Mouse (Mus musculus) MEL (cell line): ENCODE data around the gene Usp5. TPM values are rescaled to one million over a fixed set of nuclear protein-coding genes. Genes with fewer than 3 reads are reported as not detected.
A peak's percentile ranks its signal among the peaks of the same experiment; 100 is the strongest.

Experiments used
- DNase-seq: peaks from one replicate; pipeline ENCODE4 v3.0.0; 2011; ENCODE audit warnings: low read depth, low spot score
- H3K27ac ChIP-seq: 2 replicates; pipeline ENCODE4 v1.5.1; 2012; ENCODE audit warnings: low read depth, mild to moderate bottlenecking, control low read depth, low read length, moderate library complexity; ENCODE audit not compliant: control insufficient read depth
- H3K27me3 ChIP-seq, 2 experiments: fragments of 150-350 bp in 1 of 2; sonication (generic) in 1 of 2; 2 replicates each; pipeline ENCODE4 v1.6.1; 2012; ENCODE audit warnings: low read length in 2 of 2, mild to moderate bottlenecking in 2 of 2, improper control_type of control experiment in 1 of 2, moderate library complexity in 1 of 2; ENCODE audit not compliant: insufficient read depth in 2 of 2, control insufficient read depth in 1 of 2
- H3K36me3 ChIP-seq, 2 experiments: 2 replicates each; pipeline ENCODE4 v1.6.1; 2012 to 2014; ENCODE audit warnings: low read length in 2 of 2, improper control_type of control experiment in 1 of 2, inconsistent platforms in 1 of 2, mild to moderate bottlenecking in 1 of 2; ENCODE audit not compliant: insufficient read depth in 2 of 2, control insufficient read depth in 1 of 2
- H3K4me1 ChIP-seq, 2 experiments: fragments of 150-350 bp in 1 of 2; sonication (generic) in 1 of 2; 2 replicates each; pipeline ENCODE4 v1.6.1; 2012; ENCODE audit warnings: low read length in 2 of 2, improper control_type of control experiment in 1 of 2, mild to moderate bottlenecking in 1 of 2; ENCODE audit not compliant: insufficient read depth in 2 of 2, control insufficient read depth in 1 of 2
- H3K4me3 ChIP-seq, 2 experiments: fragments of 150-350 bp in 1 of 2; sonication (generic) in 1 of 2; 2 replicates each; pipeline ENCODE4 v1.5.1; 2012; ENCODE audit warnings: low read depth in 2 of 2, low read length in 2 of 2, mild to moderate bottlenecking in 2 of 2, moderate library complexity in 2 of 2, control low read depth in 1 of 2, improper control_type of control experiment in 1 of 2; ENCODE audit not compliant: control insufficient read depth in 1 of 2, insufficient read depth in 1 of 2
- H3K79me2 ChIP-seq: 2 replicates; pipeline ENCODE4 v1.6.1; 2012; ENCODE audit warnings: mild to moderate bottlenecking, low read length, moderate library complexity; ENCODE audit not compliant: control insufficient read depth, poor library complexity, insufficient read depth
- H3K9ac ChIP-seq: 2 replicates; pipeline ENCODE4 v1.6.1; 2012; ENCODE audit warnings: low read depth, mild to moderate bottlenecking, control low read depth, low read length, moderate library complexity; ENCODE audit not compliant: control insufficient read depth, poor library complexity, severe bottlenecking
- H3K9me3 ChIP-seq: fragments of 150-350 bp; sonication (generic); replicated peaks from 2 replicates; pipeline ENCODE4 v1.6.1; 2012; ENCODE audit warnings: mild to moderate bottlenecking, low read length, improper control_type of control experiment, moderate library complexity; ENCODE audit not compliant: insufficient read depth
- BHLHE40 ChIP-seq: IDR thresholded peaks from 2 replicates; pipeline ENCODE4 v1.6.1; 2012; ENCODE audit warnings: low read depth, mild to moderate bottlenecking, inconsistent platforms, low read length, improper control_type of control experiment, borderline replicate concordance
- CHD1 ChIP-seq: IDR thresholded peaks from 2 replicates; pipeline ENCODE4 v1.6.1; 2012; ENCODE audit warnings: low read depth, mild to moderate bottlenecking, inconsistent platforms, low read length, improper control_type of control experiment
- CTCF ChIP-seq, 3 experiments: IDR thresholded peaks in 2 of 3; conservative IDR thresholded peaks in 1 of 3; 2 replicates each; pipeline ENCODE4 v1.5.1; 2011 to 2012; ENCODE audit warnings: low read length in 3 of 3, low read depth in 2 of 3, mild to moderate bottlenecking in 2 of 3, improper control_type of control experiment in 1 of 3, inconsistent platforms in 1 of 3, mixed read lengths in 1 of 3, moderate library complexity in 1 of 3; ENCODE audit not compliant: control insufficient read depth in 1 of 3, insufficient read depth in 1 of 3, poor library complexity in 1 of 3, severe bottlenecking in 1 of 3
- GATA1 ChIP-seq: IDR thresholded peaks from 2 replicates; pipeline ENCODE4 v1.6.1; 2011; ENCODE audit warnings: low read depth, low read length, improper control_type of control experiment
- HCFC1 ChIP-seq: IDR thresholded peaks from 2 replicates; pipeline ENCODE4 v1.6.1; 2012; ENCODE audit warnings: low read depth, mild to moderate bottlenecking, inconsistent platforms, low read length, improper control_type of control experiment, moderate library complexity
- MYB ChIP-seq: IDR thresholded peaks from 2 replicates; pipeline ENCODE4 v1.6.1; 2011; ENCODE audit warnings: mild to moderate bottlenecking, low read depth, low read length, improper control_type of control experiment
- POLR2AphosphoS5 ChIP-seq: IDR thresholded peaks from 2 replicates; pipeline ENCODE4 v1.6.1; 2012; ENCODE audit warnings: low read depth, borderline replicate concordance, mild to moderate bottlenecking, inconsistent platforms, low read length, moderate library complexity, mixed read lengths
- RAD21 ChIP-seq: IDR thresholded peaks from 2 replicates; pipeline ENCODE4 v1.6.1; 2011; ENCODE audit warnings: mild to moderate bottlenecking, low read depth, low read length, improper control_type of control experiment
- SMC3 ChIP-seq: IDR thresholded peaks from 2 replicates; pipeline ENCODE4 v1.6.1; 2011; ENCODE audit warnings: low read depth, low read length, improper control_type of control experiment
- TCF12 ChIP-seq: IDR thresholded peaks from 2 replicates; pipeline ENCODE4 v1.6.1; 2014; ENCODE audit warnings: low read depth, mild to moderate bottlenecking, inconsistent platforms, low read length, improper control_type of control experiment, moderate library complexity
- ZC3H11A ChIP-seq: IDR thresholded peaks from 2 replicates; pipeline ENCODE4 v1.6.1; 2012; ENCODE audit warnings: low read depth, mild to moderate bottlenecking, inconsistent platforms, low read length, improper control_type of control experiment
- ZNF384 ChIP-seq: IDR thresholded peaks from 2 replicates; pipeline ENCODE4 v1.6.1; 2012; ENCODE audit warnings: low read depth, mild to moderate bottlenecking, inconsistent platforms, low read length, improper control_type of control experiment
- polyA plus RNA-seq, 2 experiments: library from polyadenylated mRNA; stranded (reverse) in 1 of 2; unstranded in 1 of 2; fragments of >175 nt in 1 of 2; fragments of >200 nt in 1 of 2; gene quantifications; 2 replicates each; pipeline versions ENCODE4 v1.2.1 to v1.2.4; 2012; ENCODE audit warnings: low replicate concordance in 2 of 2, low read depth in 1 of 2; ENCODE audit not compliant: insufficient read length in 2 of 2, insufficient read depth in 1 of 2, missing spikeins in 1 of 2
- total RNA-seq: library from RNA; depleted of rRNA; stranded (reverse); fragments of 300-350 nt; gene quantifications from 2 replicates; pipeline ENCODE4 v1.2.3, GENCODE M21; 2012

Gene Usp5
- total and polyA plus RNA-seq, 3 experiments = 102 to 129 TPM; not detected in 1

- peak; percentile 55 for TF ChIP-seq RAD21
- no peak for TF ChIP-seq CHD1
- no peak for TF ChIP-seq POLR2AphosphoS5
- no peak for TF ChIP-seq TCF12
- TF ChIP-seq CTCF (IDR thresholded peaks at IDR 0.05 in 2 of 3, conservative IDR thresholded peaks at IDR 0.05 in 1 of 3; ENCODE audit: control insufficient read depth in 1 of 3, insufficient read depth in 1 of 3, low read depth in 2 of 3, low read length in 3 of 3, poor library complexity in 1 of 3, severe bottlenecking in 1 of 3) = peak; percentile 90 to 97 (median 94)
- peak; percentile 70 for TF ChIP-seq SMC3
- TF ChIP-seq ZNF384 = no peak
- TF ChIP-seq HCFC1 = peak; percentile 27; the same call in 1 of the 2 replicates
- TF ChIP-seq BHLHE40 = 0 out of 2 replicates have a peak, but pooled peaks have one; percentile 26
- peak; percentile 37; the same call in 1 of the 2 replicates for TF ChIP-seq ZC3H11A
- Histone ChIP-seq H3K79me2 (no peaks in the 10 kb centered on the region), H3K4me3 (no peak overlapping the region), H3K9ac (no peak overlapping the region), H3K27me3 (peaks cover 12% of the 10 kb centered on the region in 2 experiments; a peak in 3 of 4 replicates), H3K9me3 (no peaks in the 10 kb centered on the region), H3K27ac (no peak overlapping the region), H3K36me3 (no peaks in the 10 kb centered on the region), H3K4me1 (no peaks in the 10 kb centered on the region)
- peak; percentile 89 for DNase-seq
These were observed 18.0 kb upstream of the Usp5 start for GRCm38 (mm10) chr6:124847305-124847704.

- Histone ChIP-seq H3K4me1 (peaks cover 0 to 9% of the 10 kb centered on the region in 2 experiments; a peak in 3 of 4 replicates), H3K27me3 (no peaks in the 10 kb centered on the region), H3K4me3 (no peak within 1 kb of the TSS), H3K9me3 (no peaks in the 10 kb centered on the region), H3K79me2 (no peaks in the 10 kb centered on the region), H3K9ac (no peak within 1 kb of the TSS), H3K36me3 (no peaks in the 10 kb centered on the region), H3K27ac (no peak within 1 kb of the TSS)
- peak; percentile 43 for DNase-seq
- peak in 1 of 3 experiments; percentile 24; a peak in 1 of 6 replicates for TF ChIP-seq CTCF (IDR thresholded peaks at IDR 0.05 in 2 of 3, conservative IDR thresholded peaks at IDR 0.05 in 1 of 3; ENCODE audit: control insufficient read depth in 1 of 3, insufficient read depth in 1 of 3, low read depth in 2 of 3, low read length in 3 of 3, poor library complexity in 1 of 3, severe bottlenecking in 1 of 3)
- TF ChIP-seq MYB = no peak
- peak; percentile 42; the same call in 1 of the 2 replicates for TF ChIP-seq GATA1
These were observed 11.2 kb upstream of the Usp5 start, which contains the start of gene Gnb3 for GRCm38 (mm10) chr6:124840241-124841167. Gene Gnb3, minus strand, starts transcription at chr6:124840275.
